Mouse (Mus musculus) midbrain, postnatal 0 days (tissue): ENCODE results near the gene Phykpl. TPM values are rescaled to one million over a fixed set of nuclear protein-coding genes. Genes with fewer than 3 reads are reported as not detected.

Experiments used
- ATAC-seq: fragments of 200-750 bp; cut with Nextera tagmentation; 2 replicates; pipeline ENCODE4 v1.8.0; 2017; ENCODE audit warnings: moderate number of reproducible peaks, mild to moderate bottlenecking, moderate TSS enrichment, moderate library complexity; ENCODE audit not compliant: low FRiP score
- DNase-seq: peaks from one replicate; pipeline ENCODE4 v3.0.0-alpha.2; 2015; ENCODE audit warnings: low spot score
- H3K27ac ChIP-seq: fragments of 300-500 bp; sonication (generic); 2 replicates; pipeline ENCODE4 v1.5.1; 2014; ENCODE audit warnings: low read depth, mild to moderate bottlenecking, low read length, mixed read lengths
- H3K27me3 ChIP-seq: fragments of 300-500 bp; sonication (generic); 2 replicates; pipeline ENCODE4 v1.6.1; 2014; ENCODE audit warnings: low read length, control low read depth, mixed read lengths; ENCODE audit not compliant: insufficient read depth
- H3K36me3 ChIP-seq: fragments of 300-500 bp; sonication (generic); 2 replicates; pipeline ENCODE4 v1.6.1; 2014; ENCODE audit warnings: low read length, control low read depth, mixed read lengths; ENCODE audit not compliant: insufficient read depth
- H3K4me1 ChIP-seq: fragments of 300-500 bp; sonication (generic); 2 replicates; pipeline ENCODE4 v1.6.1; 2014; ENCODE audit warnings: mild to moderate bottlenecking, control low read depth, antibody characterized with exemption, low read length, mixed read lengths; ENCODE audit not compliant: insufficient read depth
- H3K4me2 ChIP-seq: fragments of 300-500 bp; sonication (generic); 2 replicates; pipeline ENCODE4 v1.6.1; 2014; ENCODE audit warnings: low read depth, mild to moderate bottlenecking, low read length, mixed read lengths; ENCODE audit not compliant: poor library complexity, severe bottlenecking
- H3K4me3 ChIP-seq: fragments of 300-500 bp; sonication (generic); 2 replicates; pipeline ENCODE4 v1.5.1; 2014; ENCODE audit warnings: low read depth, mild to moderate bottlenecking, low read length, moderate library complexity
- H3K9ac ChIP-seq: fragments of 300-500 bp; sonication (generic); replicated peaks from 2 replicates; pipeline ENCODE4 v1.6.1; 2014; ENCODE audit warnings: mild to moderate bottlenecking, low read length, moderate library complexity, mixed read lengths; ENCODE audit not compliant: poor library complexity, severe bottlenecking
- H3K9me3 ChIP-seq: fragments of 300-500 bp; sonication (generic); 2 replicates; pipeline ENCODE4 v1.6.1; 2016; ENCODE audit warnings: low read length, control low read depth
- CTCF ChIP-seq: IDR thresholded peaks from 2 replicates; pipeline ENCODE4 v1.5.1; 2016; ENCODE audit warnings: antibody characterized with exemption, mild to moderate bottlenecking
- WGBS: fragments of 180-500 bp; shearing (Covaris S2); extraction: QIAGEN DNeasy Blood & Tissue Kit; methylation state at CpG from one replicate; pipeline ENCODE4 v1.1.7; 2014; 5-methylcytosine and 5-hydroxymethylcytosine counted together
- polyA plus RNA-seq: library from polyadenylated mRNA; unstranded; fragments of >200 nt; fragmentation: Nextera tagmentation; extraction: Ambion mirVana; gene quantifications from 2 replicates; pipeline ENCODE4 v1.2.1, GENCODE M21; 2015
- total RNA-seq: library from RNA; depleted of rRNA; stranded (reverse); fragments of >200 nt; gene quantifications from 2 replicates; pipeline ENCODE4 v1.2.3, GENCODE M21; 2014; rRNA removed

Gene Phykpl
- total and polyA plus RNA-seq, 2 experiments from 2014 or later: 6.6 to 6.9 TPM

GRCm38 (mm10) chr11:51653736-51654135 lies 69.2 kb downstream of the Phykpl start:
- DNase-seq (no peak), ATAC-seq (no peak)
- Histone ChIP-seq H3K4me1 (peaks cover 6% of the 10 kb centered on the region; the same call in 1 of the 2 replicates), H3K9me3 (no peaks in the 10 kb centered on the region), H3K36me3 (no peaks in the 10 kb centered on the region), H3K4me2 (no peak overlapping the region), H3K4me3 (no peak overlapping the region), H3K9ac (no peak overlapping the region), H3K27ac (no peak overlapping the region), H3K27me3 (no peaks in the 10 kb centered on the region; the same call in 1 of the 2 replicates)
- 90% methylated on average over 6 of the region's 6 CpGs for WGBS
- no peak for TF ChIP-seq CTCF

Other genes starting within 250 kb of the Phykpl start
- 239 and 245 TPM in 2 replicates for gene Hnrnpab, start 22.1 kb downstream of the Phykpl start, total RNA-seq
- gene Hnrnpab, start 22.1 kb downstream of the Phykpl start, polyA plus RNA-seq: 191 and 220 TPM in 2 replicates
- gene Nhp2, start 35.0 kb downstream of the Phykpl start, total RNA-seq: 36.6 and 60.3 TPM in 2 replicates
- gene Nhp2, start 35.0 kb downstream of the Phykpl start, polyA plus RNA-seq: 88.4 and 96.1 TPM in 2 replicates
- 70.1 and 93.9 TPM in 2 replicates for gene Rmnd5b, start 51.1 kb downstream of the Phykpl start, total RNA-seq
- 66.0 and 72.7 TPM in 2 replicates for gene Rmnd5b, start 51.1 kb downstream of the Phykpl start, polyA plus RNA-seq
- 36.7 and 41.2 TPM in 2 replicates for gene N4bp3, start 66.1 kb downstream of the Phykpl start, total RNA-seq
- 24.7 and 26.8 TPM in 2 replicates for gene N4bp3, start 66.1 kb downstream of the Phykpl start, polyA plus RNA-seq
- 1.0 and 1.4 TPM in 2 replicates for gene D930048N14Rik, start 66.2 kb downstream of the Phykpl start, total RNA-seq
- gene D930048N14Rik, start 66.2 kb downstream of the Phykpl start, polyA plus RNA-seq: 1.2 and 1.3 TPM in 2 replicates
- 22.7 and 31.8 TPM in 2 replicates for gene 0610009B22Rik, start 104.1 kb downstream of the Phykpl start, total RNA-seq
- gene 0610009B22Rik, start 104.1 kb downstream of the Phykpl start, polyA plus RNA-seq: 81.9 and 83.4 TPM in 2 replicates
- gene Sec24a, start 178.9 kb downstream of the Phykpl start, total RNA-seq: 15.9 and 16.7 TPM in 2 replicates
- 10.5 and 12.5 TPM in 2 replicates for gene Sec24a, start 178.9 kb downstream of the Phykpl start, polyA plus RNA-seq
- gene Sar1b, start 178.9 kb downstream of the Phykpl start, total RNA-seq: 115 TPM in 2 replicates
- gene Sar1b, start 178.9 kb downstream of the Phykpl start, polyA plus RNA-seq: 230 and 239 TPM in 2 replicates